Mouse (Mus musculus) bone marrow, adult 2 months (tissue): ENCODE data around the gene Tenm4. TPM values are rescaled to one million over a fixed set of nuclear protein-coding genes. Genes with fewer than 3 reads are reported as not detected.
"Not testable (repeated sequence)": the region's sequence is repeated elsewhere in the genome, so short reads cannot be mapped to it uniquely, and the experiment has no call there.

Experiments used
- H3K27ac ChIP-seq: fragments of 200-500 bp; 2 replicates; pipeline ENCODE4 v1.5.1; 2012; ENCODE audit warnings: low read depth, mild to moderate bottlenecking, control low read depth, inconsistent platforms, low read length; ENCODE audit not compliant: control insufficient read depth, poor library complexity, insufficient read depth
- H3K4me1 ChIP-seq: fragments of 200-500 bp; 2 replicates; pipeline ENCODE4 v1.6.1; 2011; ENCODE audit warnings: low read length; ENCODE audit not compliant: control insufficient read depth, insufficient read depth
- H3K4me3 ChIP-seq: fragments of 200-500 bp; replicated peaks from 2 replicates; pipeline ENCODE3; 2011; ENCODE audit warnings: mild to moderate bottlenecking, low read depth, low read length, control low read depth; ENCODE audit not compliant: control insufficient read depth
- CTCF ChIP-seq: fragments of 200-500 bp; IDR thresholded peaks from 2 replicates; pipeline ENCODE4 v1.5.1; 2011; ENCODE audit warnings: low read length, control low read depth; ENCODE audit not compliant: control insufficient read depth, insufficient read depth
- POLR2A ChIP-seq: fragments of 200-500 bp; IDR thresholded peaks from 2 replicates; pipeline ENCODE4 v1.6.1; 2011; ENCODE audit warnings: low read depth, mild to moderate bottlenecking, control low read depth, low read length, borderline replicate concordance; ENCODE audit not compliant: control insufficient read depth
- whole genome bisulfite sequencing: fragments of 180-500 bp; shearing (Covaris S2); methylation state at CpG from one replicate; pipeline ENCODE4 v1.1.7; 2018; 5-methylcytosine and 5-hydroxymethylcytosine counted together
- polyA plus RNA-seq: library from polyadenylated mRNA; stranded (reverse); fragments of >200 nt; gene quantifications from 2 replicates; pipeline ENCODE4 v1.2.4, GENCODE M21; 2011; ENCODE audit warnings: low replicate concordance; ENCODE audit not compliant: missing spikeins, insufficient read depth, insufficient read length

Tenm4 gene
- polyA plus RNA-seq, 1 experiment, result 1.3 TPM

GRCm38 (mm10) chr7:96605316-96605715 lies 434.3 kb downstream of the Tenm4 start:
- no peak for TF ChIP-seq CTCF
- no peak for TF ChIP-seq POLR2A
- 77% methylated on average over 2 of the region's 2 CpGs for WGBS
- Histone ChIP-seq H3K4me3 (no peak overlapping the region), H3K27ac (no peak overlapping the region), H3K4me1 (no peaks in the 10 kb centered on the region)

GRCm38 (mm10) chr7:96609854-96610586 lies 439.0 kb downstream of the Tenm4 start:
- no peak for TF ChIP-seq CTCF
- TF ChIP-seq POLR2A, result no peak
- H3K27ac ChIP-seq, result no peak overlapping the region
- H3K4me1 ChIP-seq, result no peaks in the 10 kb centered on the region
- 39% methylated on average over 10 of the region's 10 CpGs for WGBS
- no peak overlapping the region for H3K4me3 ChIP-seq

GRCm38 (mm10) chr7:96617371-96617770 lies 446.3 kb downstream of the Tenm4 start:
- H3K27ac ChIP-seq, result no peak overlapping the region
- no peaks in the 10 kb centered on the region for H3K4me1 ChIP-seq
- TF ChIP-seq CTCF (no peak), POLR2A (no peak)
- H3K4me3 ChIP-seq, result no peak overlapping the region
- 82% methylated on average over 2 of the region's 2 CpGs for WGBS

- 84% methylated on average over 4 of the region's 4 CpGs for WGBS
- no peak for TF ChIP-seq CTCF
- TF ChIP-seq POLR2A, result no peak
- no peaks in the 10 kb centered on the region for H3K4me1 ChIP-seq
- H3K27ac ChIP-seq, result no peak overlapping the region
- H3K4me3 ChIP-seq, result no peak overlapping the region
Observed at GRCm38 (mm10) chr7:96619930-96620472, 449.0 kb downstream of the Tenm4 start.

- 67% methylated on average over 3 of the region's 3 CpGs for WGBS
- H3K4me3 ChIP-seq, result no peak overlapping the region
- TF ChIP-seq CTCF, result no peak
- no peak for TF ChIP-seq POLR2A
- H3K27ac ChIP-seq, result no peak overlapping the region
- H3K4me1 ChIP-seq, result no peaks in the 10 kb centered on the region
Observed at GRCm38 (mm10) chr7:96626338-96626737, 455.3 kb downstream of the Tenm4 start.

- H3K4me1 ChIP-seq, H3K27ac ChIP-seq, H3K4me3 ChIP-seq: not testable (repeated sequence)
- WGBS, result 53% methylated on average over 9 of the region's 9 CpGs
Observed at GRCm38 (mm10) chr7:96630551-96630950, 459.5 kb downstream of the Tenm4 start.

- H3K27ac ChIP-seq, result no peak overlapping the region
- 94% methylated on average over 1 of the region's 1 CpGs for WGBS
- no peaks in the 10 kb centered on the region for H3K4me1 ChIP-seq
- TF ChIP-seq POLR2A (no peak), CTCF (no peak)
- H3K4me3 ChIP-seq, result no peak overlapping the region
Observed at GRCm38 (mm10) chr7:96633008-96633407, 462.0 kb downstream of the Tenm4 start.

GRCm38 (mm10) chr7:96635830-96636440 lies 464.9 kb downstream of the Tenm4 start:
- 75% methylated on average over 7 of the region's 7 CpGs for WGBS
- TF ChIP-seq POLR2A (no peak), CTCF (no peak)
- no peak overlapping the region for H3K4me3 ChIP-seq
- no peaks in the 10 kb centered on the region for H3K4me1 ChIP-seq
- H3K27ac ChIP-seq, result no peak overlapping the region
